Comparison of ENCODE assay signal across 23 mouse cellular contexts in genomic region chr13:95055742-95056388, GRCm38 (mm10).
DNase-seq lines count a peak whose midpoint lies in the region; ATAC-seq and TF ChIP-seq lines count a peak whose summit lies in the region.
"Had no signal": no experiment of that assay in that cellular context is flagged by ENCODE, and none has a peak within 500 bp of the region (broad histone marks: within the 10 kb centered on the region; RNA-seq: fewer than 3 reads in every experiment).

No protein-coding gene starts in this region.

- no peak overlapping the region for H3K9ac ChIP-seq in kidney, postnatal 0 days (ENCODE audit: low read depth, low read length)
- no peak overlapping the region for H3K9ac ChIP-seq in embryonic facial prominence, embryonic 13.5 days
- no peak overlapping the region for H3K9ac ChIP-seq in limb, embryonic 13.5 days
- no peak overlapping the region for H3K9ac ChIP-seq in hindbrain, embryonic 12.5 days
- H3K9ac ChIP-seq: forebrain, postnatal 0 days; hindbrain, embryonic 15.5 days; liver, embryonic 13.5 days had no signal

- peak overlapping the region; percentile 74 for H3K27ac ChIP-seq in kidney, postnatal 0 days
- peak overlapping the region; percentile 39; the same call in 1 of the 2 replicates for H3K27ac ChIP-seq in embryonic facial prominence, embryonic 13.5 days
- H3K27ac ChIP-seq in limb, embryonic 13.5 days, result no peak overlapping the region
- no peak overlapping the region for H3K27ac ChIP-seq in hindbrain, embryonic 12.5 days
- H3K27ac ChIP-seq: heart, adult 2 months; hindbrain, embryonic 15.5 days; liver, embryonic 13.5 days had no signal

- no peaks in the 10 kb centered on the region for H3K27me3 ChIP-seq in kidney, postnatal 0 days (ENCODE audit: insufficient read depth, low read length)
- H3K27me3 ChIP-seq in embryonic facial prominence, embryonic 13.5 days, result no peaks in the 10 kb centered on the region
- no peaks in the 10 kb centered on the region for H3K27me3 ChIP-seq in limb, embryonic 13.5 days
- H3K27me3 ChIP-seq in hindbrain, embryonic 12.5 days, result no peaks in the 10 kb centered on the region
- H3K27me3 ChIP-seq: hindbrain, embryonic 15.5 days; liver, embryonic 13.5 days had no signal

- DNase-seq in heart, adult 11 months, result peak; percentile 13
- DNase-seq in heart, adult 8-10 months (ENCODE audit: low spot score), result no peak
- DNase-seq in kidney, postnatal 0 days (ENCODE audit: low spot score), result peak; percentile 16
- DNase-seq in kidney, adult 11 months, result no peak
- DNase-seq: cerebellum, adult 9-10 months; forebrain, postnatal 0 days; gastrocnemius, postnatal 25 days; heart, adult 2 months; heart, postnatal 4 days; layer of hippocampus, adult 9-11 months; liver, embryonic 13.5 days; lung, adult 2 months; lung, postnatal 14 days; right cerebral cortex, adult 18-20 months; right cerebral cortex, postnatal 4 days; thymus, adult 18-20 months; thymus, postnatal 4 days had no signal

- H3K36me3 ChIP-seq in kidney, postnatal 0 days (ENCODE audit: insufficient read depth, low read length), result no peaks in the 10 kb centered on the region
- H3K36me3 ChIP-seq in embryonic facial prominence, embryonic 13.5 days, result no peaks in the 10 kb centered on the region
- H3K36me3 ChIP-seq in limb, embryonic 13.5 days, result no peaks in the 10 kb centered on the region
- no peaks in the 10 kb centered on the region for H3K36me3 ChIP-seq in hindbrain, embryonic 12.5 days
- H3K36me3 ChIP-seq: hindbrain, embryonic 15.5 days; liver, embryonic 13.5 days had no signal

- 31% methylated on average over 1 of the region's 1 CpGs for WGBS in kidney, postnatal 0 days
- 30% methylated on average over 1 of the region's 1 CpGs for WGBS in embryonic facial prominence, embryonic 13.5 days
- WGBS in limb, embryonic 13.5 days, result 30% methylated on average over 1 of the region's 1 CpGs
- WGBS in hindbrain, embryonic 12.5 days, result 59% methylated on average over 1 of the region's 1 CpGs

- no peaks in the 10 kb centered on the region for H3K9me3 ChIP-seq in kidney, postnatal 0 days (replicated peaks; ENCODE audit: low read length)
- H3K9me3 ChIP-seq in embryonic facial prominence, embryonic 13.5 days, result no peaks in the 10 kb centered on the region
- no peaks in the 10 kb centered on the region for H3K9me3 ChIP-seq in limb, embryonic 13.5 days
- H3K9me3 ChIP-seq in hindbrain, embryonic 12.5 days (replicated peaks), result no peaks in the 10 kb centered on the region
- H3K9me3 ChIP-seq: hindbrain, embryonic 15.5 days; liver, embryonic 13.5 days had no signal

- TF ChIP-seq CTCF in kidney, postnatal 0 days (IDR thresholded peaks at IDR 0.05; ENCODE audit: low read depth), result no peak

- 0 out of 2 replicates have a peak, but pooled peaks have one; percentile 21 for ATAC-seq in kidney, postnatal 0 days (replicated peaks; ENCODE audit: low FRiP score, low read depth)
- ATAC-seq in embryonic facial prominence, embryonic 13.5 days (ENCODE audit: insufficient number of reproducible peaks, insufficient read depth, low FRiP score, low TSS enrichment, low read depth), result 0 out of 2 replicates have a peak, but pooled peaks have one; percentile 10
- ATAC-seq in limb, embryonic 13.5 days (ENCODE audit: low FRiP score, low read depth), result 0 out of 2 replicates have a peak, but pooled peaks have one; percentile 36
- ATAC-seq in hindbrain, embryonic 12.5 days (ENCODE audit: low FRiP score), result no peak
- ATAC-seq: activated CD4-positive, CD25-positive, alpha-beta regulatory T cell, adult 4 months; forebrain, postnatal 0 days had no signal

- H3K4me2 ChIP-seq in kidney, postnatal 0 days (ENCODE audit: low read length), result no peak overlapping the region
- H3K4me2 ChIP-seq in embryonic facial prominence, embryonic 13.5 days, result no peak overlapping the region
- no peak overlapping the region for H3K4me2 ChIP-seq in limb, embryonic 13.5 days (replicated peaks)
- H3K4me2 ChIP-seq in hindbrain, embryonic 12.5 days (replicated peaks), result no peak overlapping the region
- H3K4me2 ChIP-seq: hindbrain, embryonic 15.5 days; liver, embryonic 13.5 days; midbrain, embryonic 11.5 days had no signal

- H3K4me3 ChIP-seq in kidney, postnatal 0 days (replicated peaks; ENCODE audit: low read depth, low read length), result no peak overlapping the region
- no peak overlapping the region for H3K4me3 ChIP-seq in embryonic facial prominence, embryonic 13.5 days
- H3K4me3 ChIP-seq in limb, embryonic 13.5 days, result no peak overlapping the region
- H3K4me3 ChIP-seq in hindbrain, embryonic 12.5 days, result no peak overlapping the region
- H3K4me3 ChIP-seq: heart, adult 2 months; hindbrain, embryonic 15.5 days; liver, embryonic 13.5 days had no signal

- no peaks in the 10 kb centered on the region for H3K4me1 ChIP-seq in kidney, postnatal 0 days (replicated peaks; ENCODE audit: insufficient read depth, low read length)
- peaks cover 8% of the 10 kb centered on the region for H3K4me1 ChIP-seq in embryonic facial prominence, embryonic 13.5 days
- H3K4me1 ChIP-seq in limb, embryonic 13.5 days, result peaks cover 18% of the 10 kb centered on the region
- H3K4me1 ChIP-seq in hindbrain, embryonic 12.5 days, result 0 out of 2 replicates have a peak, but pooled peaks cover 3% of the 10 kb centered on the region
- H3K4me1 ChIP-seq: hindbrain, embryonic 15.5 days; liver, embryonic 13.5 days had no signal

Comparison
In these comparisons a context has a peak if more than half of its experiments do, and no peak if none do; other contexts are left out.
1. DNase-seq: peak in heart, adult 11 months (single experiment) and kidney, postnatal 0 days (single experiment); none in heart, adult 8-10 months (single experiment) and kidney, adult 11 months (single experiment).
2. H3K27ac ChIP-seq: peak in kidney, postnatal 0 days (single experiment) and embryonic facial prominence, embryonic 13.5 days (single experiment); none in limb, embryonic 13.5 days (single experiment) and hindbrain, embryonic 12.5 days (single experiment).